Mouse (Mus musculus): ENCODE measurements around the gene Dnaic1.

Dnaic1 gene

GRCm38 (mm10) chr4:41573492-41573891 lies 3.9 kb downstream of the Dnaic1 start:
- no peak for DNase-seq

- DNase-seq = no peak
These were observed 6.3 kb downstream of the Dnaic1 start for GRCm38 (mm10) chr4:41575914-41576313.

- no peak for DNase-seq
These were observed 13.8 kb downstream of the Dnaic1 start for GRCm38 (mm10) chr4:41583353-41583752.

- DNase-seq = no peak
These were observed 33.2 kb downstream of the Dnaic1 start for GRCm38 (mm10) chr4:41602818-41603217.

GRCm38 (mm10) chr4:41604476-41605396 lies 35.2 kb downstream of the Dnaic1 start:
- DNase-seq = no peak

- peak in 1 of 2 experiments; percentile 29 for DNase-seq
These were observed 37.2 kb downstream of the Dnaic1 start for GRCm38 (mm10) chr4:41606784-41607183.

- DNase-seq = no peak
These were observed 40.4 kb downstream of the Dnaic1 start for GRCm38 (mm10) chr4:41609681-41610593.

GRCm38 (mm10) chr4:41610594-41610980 lies 41.0 kb downstream of the Dnaic1 start:
- DNase-seq = no peak

- no peak for DNase-seq
These were observed 42.6 kb downstream of the Dnaic1 start for GRCm38 (mm10) chr4:41612166-41612565.

GRCm38 (mm10) chr4:41614156-41614555 lies 44.6 kb downstream of the Dnaic1 start:
- DNase-seq = peak; percentile 18 to 69

GRCm38 (mm10) chr4:41615661-41616599 lies 46.4 kb downstream of the Dnaic1 start:
- no peak for DNase-seq

GRCm38 (mm10) chr4:41618916-41619746 lies 49.6 kb downstream of the Dnaic1 start:
- no peak for DNase-seq

- no peak for DNase-seq
These were observed 52.5 kb downstream of the Dnaic1 start for GRCm38 (mm10) chr4:41622071-41622470.

- peak in 1 of 2 experiments; percentile 14 for DNase-seq
These were observed 58.8 kb downstream of the Dnaic1 start for GRCm38 (mm10) chr4:41628202-41628927.

- DNase-seq = no peak
These were observed 60.6 kb downstream of the Dnaic1 start for GRCm38 (mm10) chr4:41630196-41630595.

GRCm38 (mm10) chr4:41631390-41631789 lies 61.8 kb downstream of the Dnaic1 start:
- DNase-seq = no peak

GRCm38 (mm10) chr4:41633001-41633400 lies 63.4 kb downstream of the Dnaic1 start:
- no peak for DNase-seq

GRCm38 (mm10) chr4:41634631-41635030 lies 65.1 kb downstream of the Dnaic1 start:
- no peak for DNase-seq

- DNase-seq = no peak
These were observed 65.6 kb downstream of the Dnaic1 start for GRCm38 (mm10) chr4:41635224-41635623.

- DNase-seq = no peak
These were observed 66.3 kb downstream of the Dnaic1 start for GRCm38 (mm10) chr4:41635906-41636305.

- DNase-seq = no peak
These were observed 66.8 kb downstream of the Dnaic1 start for GRCm38 (mm10) chr4:41636366-41636765.

Measured in spleen, adult 18-20 months (tissue).